Mouse (Mus musculus) central nervous system, embryonic 11.5 days (tissue): ENCODE data around the gene Dmgdh. TPM values are rescaled to one million over a fixed set of nuclear protein-coding genes. Genes with fewer than 3 reads are reported as not detected.

Experiments
- polyA plus RNA-seq: library from polyadenylated mRNA; depleted of rRNA; stranded (reverse); fragments of >200 nt; gene quantifications from 2 replicates; pipeline ENCODE4 v1.2.3, GENCODE M21; 2012; rRNA removed

Gene Dmgdh
- 0.29 and 0.56 TPM in 2 replicates for polyA plus RNA-seq

GRCm38 (mm10) chr13:93674131-93674561 lies at the start of gene Dmgdh, which contains the start of gene Bhmt2:
Dmgdh (plus strand) TSS chr13:93674433.
Bhmt2 (minus strand) TSS chr13:93674302.

GRCm38 (mm10) chr13:93637282-93638245 lies 36.7 kb upstream of the Dmgdh start, which contains the start of gene Bhmt:
Bhmt (minus strand) TSS chr13:93637961.

DNA sequence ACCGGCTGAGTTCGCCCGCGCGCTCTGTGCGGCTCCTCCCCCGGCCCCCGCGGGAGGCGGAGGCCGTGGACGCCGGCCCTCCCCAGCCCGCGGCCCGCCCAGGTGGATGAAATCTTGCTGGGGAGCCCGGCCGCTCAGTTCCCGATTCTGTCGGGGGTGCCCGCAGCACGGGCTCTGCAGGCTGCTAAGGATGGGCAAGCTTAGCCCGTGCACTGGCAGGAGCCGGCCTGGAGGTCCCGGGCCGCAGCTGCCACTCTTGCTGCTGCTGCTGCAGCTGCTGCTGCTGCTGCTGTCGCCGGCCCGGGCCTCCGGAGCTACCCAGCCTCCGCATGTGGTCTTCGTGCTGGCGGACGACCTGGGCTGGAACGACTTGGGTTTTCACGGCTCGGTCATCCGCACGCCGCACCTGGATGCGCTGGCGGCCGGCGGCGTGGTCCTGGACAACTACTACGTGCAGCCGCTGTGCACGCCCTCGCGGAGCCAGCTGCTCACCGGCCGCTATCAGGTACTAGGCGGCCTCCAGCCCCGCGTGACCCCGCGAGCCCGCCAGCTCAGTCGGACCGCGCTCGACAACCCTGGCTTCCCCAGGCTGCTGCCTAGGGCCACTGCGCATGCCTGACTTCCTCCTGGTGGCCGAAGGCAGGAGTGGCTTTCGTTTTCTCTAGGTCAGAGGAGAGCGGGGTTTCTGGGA lies 97.5 kb downstream of the Dmgdh start, which contains the start of gene Arsb:
TSS of gene Arsb (plus strand) at position 43 of the 691 bp plus-strand sequence.

Other genes with a start within 250 kb of the Dmgdh start
- gene Jmy, start 174.6 kb upstream of the Dmgdh start, polyA plus RNA-seq, result 6.4 and 8.9 TPM in 2 replicates
- 0.51 and 1.7 TPM in 2 replicates for gene Bhmt, start 36.5 kb upstream of the Dmgdh start, polyA plus RNA-seq
- gene Bhmt2, start 131 bp upstream of the Dmgdh start, polyA plus RNA-seq, result 0.41 and 0.60 TPM in 2 replicates
- 7.8 and 14.6 TPM in 2 replicates for gene Arsb, start 97.2 kb downstream of the Dmgdh start, polyA plus RNA-seq